Mouse (Mus musculus) right cerebral cortex, adult 2 months (tissue): Measurements from ENCODE around the gene Gprc5a.
A peak's percentile ranks its signal among the peaks of the same experiment; 100 is the strongest.

ENCODE experiments used
- DNase-seq, 2 experiments: peaks; one replicate each; pipeline ENCODE4 v3.0.0; 2021 to 2022; ENCODE audit warnings: low spot score in 2 of 2

Gprc5a gene

GRCm38 (mm10) chr6:135070347-135070746 is 4.9 kb downstream of the Gprc5a start:
- no peak for DNase-seq

- DNase-seq: no peak
Measured at GRCm38 (mm10) chr6:135074405-135074947, 9.0 kb downstream of the Gprc5a start.

GRCm38 (mm10) chr6:135076202-135076601 is 10.8 kb downstream of the Gprc5a start:
- no peak for DNase-seq

- DNase-seq: no peak
Measured at GRCm38 (mm10) chr6:135078420-135078819, 13.0 kb downstream of the Gprc5a start.

- DNase-seq: no peak
Measured at GRCm38 (mm10) chr6:135083991-135084502, 18.6 kb downstream of the Gprc5a start.

GRCm38 (mm10) chr6:135085703-135086102 is 20.3 kb downstream of the Gprc5a start:
- no peak for DNase-seq

GRCm38 (mm10) chr6:135087721-135088451 is 22.4 kb downstream of the Gprc5a start:
- peak; percentile 86 to 91 for DNase-seq

GRCm38 (mm10) chr6:135089786-135090185 is 24.3 kb downstream of the Gprc5a start:
- peak; percentile 37 to 46 for DNase-seq

GRCm38 (mm10) chr6:135090661-135091060 is 25.2 kb downstream of the Gprc5a start:
- no peak for DNase-seq

- DNase-seq: peak; percentile 67 to 68
Measured at GRCm38 (mm10) chr6:135092798-135093470, 27.5 kb downstream of the Gprc5a start.

- DNase-seq: no peak
Measured at GRCm38 (mm10) chr6:135100787-135101472, 35.5 kb downstream of the Gprc5a start.

GRCm38 (mm10) chr6:135102736-135103303 is 37.4 kb downstream of the Gprc5a start:
- DNase-seq: no peak

- DNase-seq: peak in 1 of 2 experiments; percentile 28
Measured at GRCm38 (mm10) chr6:135107014-135107413, 41.6 kb downstream of the Gprc5a start.

GRCm38 (mm10) chr6:135112411-135113113 is 47.1 kb downstream of the Gprc5a start:
- DNase-seq: no peak

GRCm38 (mm10) chr6:135113114-135113436 is 47.6 kb downstream of the Gprc5a start:
- DNase-seq: no peak

- no peak for DNase-seq
Measured at GRCm38 (mm10) chr6:135116479-135116878, 51.0 kb downstream of the Gprc5a start.

GRCm38 (mm10) chr6:135118183-135118582 is 52.7 kb downstream of the Gprc5a start, which contains the start of gene Gprc5d:
TSS of gene Gprc5d (minus strand) at chr6:135118283.
- DNase-seq: no peak

GRCm38 (mm10) chr6:135124755-135125380 is 59.4 kb downstream of the Gprc5a start:
- DNase-seq: no peak

GRCm38 (mm10) chr6:135133086-135133485 is 67.6 kb downstream of the Gprc5a start:
- no peak for DNase-seq

GRCm38 (mm10) chr6:135133486-135133885 is 68.0 kb downstream of the Gprc5a start:
- peak; percentile 41 to 42 for DNase-seq
